Mouse (Mus musculus) liver, embryonic 11.5 days (tissue): ENCODE results near the gene Agtrap. TPM values are rescaled to one million over a fixed set of nuclear protein-coding genes. Genes with fewer than 3 reads are reported as not detected.

ENCODE experiments used
- ATAC-seq: fragments of 200-750 bp; cut with Nextera tagmentation; replicated peaks from 2 replicates; pipeline ENCODE4 v1.8.0; 2017; ENCODE audit warnings: moderate number of reproducible peaks, mild to moderate bottlenecking, moderate TSS enrichment, moderate library complexity; ENCODE audit not compliant: low FRiP score
- DNase-seq: peaks from one replicate; pipeline ENCODE4 v3.0.0-alpha.2; 2017; ENCODE audit warnings: low spot score
- H3K27ac ChIP-seq: fragments of 300-500 bp; sonication (generic); 2 replicates; pipeline ENCODE4 v1.5.1; 2014; ENCODE audit warnings: mild to moderate bottlenecking, low read depth, low read length, control low read depth
- H3K27me3 ChIP-seq: fragments of 300-500 bp; sonication (generic); replicated peaks from 2 replicates; pipeline ENCODE4 v1.6.1; 2014; ENCODE audit warnings: low read length, mixed read lengths; ENCODE audit not compliant: control insufficient read depth, insufficient read depth
- H3K36me3 ChIP-seq: fragments of 300-500 bp; sonication (generic); 2 replicates; pipeline ENCODE4 v1.6.1; 2014; ENCODE audit warnings: mild to moderate bottlenecking, low read length, moderate library complexity, mixed read lengths; ENCODE audit not compliant: control insufficient read depth, insufficient read depth
- H3K4me1 ChIP-seq: fragments of 300-500 bp; sonication (generic); replicated peaks from 2 replicates; pipeline ENCODE4 v1.6.1; 2014; ENCODE audit warnings: low read length, mixed read lengths; ENCODE audit not compliant: control insufficient read depth, insufficient read depth
- H3K4me2 ChIP-seq: fragments of 300-500 bp; sonication (generic); 2 replicates; pipeline ENCODE4 v1.6.1; 2014; ENCODE audit warnings: mild to moderate bottlenecking, control low read depth, moderate library complexity
- H3K4me3 ChIP-seq: fragments of 300-500 bp; sonication (generic); 2 replicates; pipeline ENCODE4 v1.5.1; 2014; ENCODE audit warnings: low read depth, low read length, control low read depth
- H3K9ac ChIP-seq: fragments of 300-500 bp; sonication (generic); 2 replicates; pipeline ENCODE4 v1.6.1; 2014; ENCODE audit warnings: low read depth, low read length, control low read depth
- H3K9me3 ChIP-seq: fragments of 300-500 bp; sonication (generic); 2 replicates; pipeline ENCODE4 v1.6.1; 2016; ENCODE audit warnings: low read length, inconsistent platforms, mixed read lengths; ENCODE audit not compliant: control insufficient read depth
- WGBS: fragments of 180-500 bp; shearing (Covaris S2); extraction: QIAGEN DNeasy Blood & Tissue Kit; methylation state at CpG from one replicate; pipeline ENCODE4 v1.1.7; 2014; 5-methylcytosine and 5-hydroxymethylcytosine counted together
- polyA plus RNA-seq: library from polyadenylated mRNA; unstranded; fragments of >200 nt; fragmentation: Nextera tagmentation; extraction: Ambion mirVana; gene quantifications from 2 replicates; pipeline ENCODE4 v1.2.1, GENCODE M21; 2014

Gene Agtrap
- polyA plus RNA-seq, 1 experiment from 2014 or later: 18.3 TPM

GRCm38 (mm10) chr4:148060120-148061085 lies 27.4 kb downstream of the Agtrap start:
- 52% methylated on average over 13 of the region's 13 CpGs for WGBS
- DNase-seq: no peak
- no peak overlapping the region for H3K4me2 ChIP-seq
- H3K27me3 ChIP-seq: no peaks in the 10 kb centered on the region
- H3K4me3 ChIP-seq: no peak overlapping the region
- H3K27ac ChIP-seq: no peak overlapping the region
- peaks cover 9% of the 10 kb centered on the region for H3K36me3 ChIP-seq
- no peak overlapping the region for H3K9ac ChIP-seq
- H3K9me3 ChIP-seq: no peaks in the 10 kb centered on the region
- peaks cover 5% of the 10 kb centered on the region for H3K4me1 ChIP-seq
- ATAC-seq: peak; percentile 56

GRCm38 (mm10) chr4:148058993-148059392 lies 28.8 kb downstream of the Agtrap start:
- peaks cover 13% of the 10 kb centered on the region for H3K36me3 ChIP-seq
- DNase-seq (no peak), ATAC-seq (no peak)
- no peak overlapping the region for H3K27ac ChIP-seq
- no peak overlapping the region for H3K4me3 ChIP-seq
- H3K4me1 ChIP-seq: peaks cover 5% of the 10 kb centered on the region
- H3K9me3 ChIP-seq: no peaks in the 10 kb centered on the region
- H3K4me2 ChIP-seq: no peak overlapping the region
- H3K27me3 ChIP-seq: no peaks in the 10 kb centered on the region
- H3K9ac ChIP-seq: no peak overlapping the region
- 89% methylated on average over 6 of the region's 6 CpGs for whole genome bisulfite sequencing

- Histone ChIP-seq H3K9me3 (no peaks in the 10 kb centered on the region), H3K36me3 (peaks cover 18% of the 10 kb centered on the region), H3K4me3 (no peak overlapping the region), H3K9ac (no peak overlapping the region), H3K27ac (no peak overlapping the region), H3K27me3 (no peaks in the 10 kb centered on the region), H3K4me2 (no peak overlapping the region), H3K4me1 (peaks cover 5% of the 10 kb centered on the region)
- WGBS: 88% methylated on average over 9 of the region's 9 CpGs
- ATAC-seq (no peak), DNase-seq (no peak)
Measured at GRCm38 (mm10) chr4:148058218-148058819, 29.5 kb downstream of the Agtrap start.

GRCm38 (mm10) chr4:148057661-148058209 lies 30.1 kb downstream of the Agtrap start:
- Histone ChIP-seq H3K27ac (no peak overlapping the region), H3K9ac (no peak overlapping the region), H3K27me3 (no peaks in the 10 kb centered on the region), H3K4me1 (peaks cover 5% of the 10 kb centered on the region), H3K36me3 (peaks cover 18% of the 10 kb centered on the region), H3K9me3 (no peaks in the 10 kb centered on the region), H3K4me3 (no peak overlapping the region), H3K4me2 (no peak overlapping the region)
- WGBS: 66% methylated on average over 5 of the region's 5 CpGs
- no peak for ATAC-seq
- DNase-seq: no peak

- Histone ChIP-seq H3K4me1 (peaks cover 5% of the 10 kb centered on the region), H3K4me2 (no peak overlapping the region), H3K36me3 (peaks cover 26% of the 10 kb centered on the region), H3K27me3 (no peaks in the 10 kb centered on the region), H3K4me3 (no peak overlapping the region), H3K27ac (0 out of 2 replicates have a peak overlapping the region, but pooled peaks have one; percentile 33), H3K9me3 (no peaks in the 10 kb centered on the region), H3K9ac (no peak overlapping the region)
- ATAC-seq (no peak), DNase-seq (no peak)
- 84% methylated on average over 4 of the region's 4 CpGs for WGBS
Measured at GRCm38 (mm10) chr4:148056801-148057200, 31.0 kb downstream of the Agtrap start.

DNA sequence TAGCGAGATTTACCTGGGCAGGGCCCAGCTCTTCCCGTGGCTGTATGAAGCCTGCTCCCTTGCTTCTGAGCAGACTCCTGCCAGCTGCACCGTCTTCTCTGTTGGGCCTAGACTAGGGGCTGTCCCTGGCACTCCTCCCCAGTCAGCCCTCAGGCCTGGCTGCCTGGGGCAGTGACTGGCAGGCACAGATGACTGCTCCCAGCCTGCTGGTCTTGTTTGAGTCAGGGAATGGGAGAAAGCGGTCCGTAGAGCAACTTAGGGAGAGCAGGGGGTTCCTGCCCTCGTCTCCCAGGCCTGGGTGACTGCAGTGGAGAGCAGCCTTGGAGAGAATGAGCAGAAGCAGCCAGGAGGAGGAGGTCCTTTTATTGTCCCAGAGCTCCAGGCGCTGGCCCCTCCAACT lies 31.6 kb downstream of the Agtrap start:
- H3K27me3 ChIP-seq: no peaks in the 10 kb centered on the region
- peaks cover 5% of the 10 kb centered on the region for H3K4me1 ChIP-seq
- H3K36me3 ChIP-seq: peaks cover 31% of the 10 kb centered on the region
- H3K4me3 ChIP-seq: no peak overlapping the region
- H3K9ac ChIP-seq: no peak overlapping the region
- ATAC-seq (no peak), DNase-seq (no peak)
- no peak overlapping the region for H3K27ac ChIP-seq
- H3K9me3 ChIP-seq: no peaks in the 10 kb centered on the region
- WGBS: 84% methylated on average over 7 of the region's 7 CpGs
- no peak overlapping the region for H3K4me2 ChIP-seq

DNA sequence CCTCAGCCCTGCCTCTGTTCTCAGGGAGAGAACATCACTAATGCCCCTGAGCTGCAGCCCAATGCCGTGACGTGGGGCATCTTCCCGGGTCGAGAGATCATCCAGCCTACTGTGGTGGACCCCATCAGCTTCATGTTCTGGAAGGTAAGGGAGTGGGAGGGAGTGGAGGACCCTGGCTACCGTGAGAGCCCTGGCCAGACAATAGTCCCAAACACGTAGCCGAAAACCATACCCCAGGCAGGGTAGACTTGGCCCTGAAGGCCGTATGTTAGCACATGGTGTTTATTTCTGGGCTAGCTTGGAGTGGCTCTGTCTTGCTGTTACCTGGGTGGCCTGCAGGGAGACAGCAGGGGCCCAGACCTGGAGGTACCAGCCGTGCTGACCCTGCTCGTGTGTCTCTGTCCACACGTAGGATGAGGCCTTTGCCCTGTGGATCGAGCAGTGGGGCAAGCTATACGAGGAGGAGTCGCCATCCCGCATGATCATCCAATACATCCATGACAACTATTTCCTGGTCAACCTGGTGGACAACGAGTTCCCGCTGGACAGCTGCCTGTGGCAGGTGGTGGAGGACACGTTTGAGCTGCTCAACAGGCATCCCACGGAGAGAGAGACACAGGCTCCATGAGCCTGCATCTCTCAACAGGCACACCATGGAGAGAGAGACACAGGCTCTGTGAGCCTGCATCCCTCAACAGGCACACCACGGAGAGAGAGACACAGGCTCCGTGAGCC lies 32.7 kb downstream of the Agtrap start:
- DNase-seq (no peak), ATAC-seq (no peak)
- H3K4me2 ChIP-seq: no peak overlapping the region
- no peak overlapping the region for H3K4me3 ChIP-seq
- H3K27me3 ChIP-seq: no peaks in the 10 kb centered on the region
- H3K9me3 ChIP-seq: no peaks in the 10 kb centered on the region
- H3K27ac ChIP-seq: no peak overlapping the region
- H3K4me1 ChIP-seq: peaks cover 1% of the 10 kb centered on the region; the same call in 1 of the 2 replicates
- H3K36me3 ChIP-seq: peaks cover 35% of the 10 kb centered on the region
- WGBS: 90% methylated on average over 21 of the region's 21 CpGs
- no peak overlapping the region for H3K9ac ChIP-seq

- no peak overlapping the region for H3K9ac ChIP-seq
- ATAC-seq: no peak
- 91% methylated on average over 12 of the region's 12 CpGs for WGBS
- H3K36me3 ChIP-seq: peaks cover 39% of the 10 kb centered on the region
- no peak overlapping the region for H3K4me3 ChIP-seq
- no peaks in the 10 kb centered on the region; the same call in 1 of the 2 replicates for H3K4me1 ChIP-seq
- H3K27me3 ChIP-seq: no peaks in the 10 kb centered on the region
- DNase-seq: no peak
- no peak overlapping the region for H3K27ac ChIP-seq
- H3K9me3 ChIP-seq: no peaks in the 10 kb centered on the region
- H3K4me2 ChIP-seq: no peak overlapping the region
Measured at GRCm38 (mm10) chr4:148053417-148053920, 34.4 kb downstream of the Agtrap start.
